Mouse (Mus musculus): ENCODE results near the gene Tspan11. TPM values are rescaled to one million over a fixed set of nuclear protein-coding genes. Genes with fewer than 3 reads are reported as not detected.
A peak's percentile ranks its signal among the peaks of the same experiment; 100 is the strongest.

Tspan11 gene
- polyA plus RNA-seq, 1 experiment from 2014 or later = 64.3 TPM

DNA sequence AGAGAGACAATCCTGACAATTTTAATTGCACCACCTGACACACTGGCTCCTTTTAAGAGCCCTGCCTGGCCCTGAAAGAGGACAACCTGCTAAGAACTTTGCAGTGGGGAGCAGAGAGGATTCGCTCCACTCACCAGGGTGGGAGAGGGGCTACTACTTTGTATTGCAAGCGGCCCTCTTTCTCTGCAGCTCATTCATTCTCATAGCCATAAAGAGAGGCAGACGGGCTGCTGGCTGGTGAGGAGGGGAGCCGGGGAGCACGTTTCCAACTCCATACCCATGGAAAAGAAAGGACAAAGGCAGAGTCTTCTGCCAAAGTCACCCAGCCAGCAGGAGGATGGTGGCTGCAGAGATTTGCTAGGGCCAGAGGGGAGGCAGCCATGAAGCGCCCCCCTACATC is 86.2 kb downstream of the Tspan11 start:
- DNase-seq (ENCODE audit: low spot score) = no peak
- Histone ChIP-seq H3K36me3 (ENCODE audit: insufficient read depth, low read length) (no peaks in the 10 kb centered on the region), H3K4me2 (replicated peaks; ENCODE audit: low read depth, low read length) (no peak overlapping the region), H3K4me1 (ENCODE audit: insufficient read depth, low read depth, low read length) (no peaks in the 10 kb centered on the region), H3K4me3 (ENCODE audit: low read depth, low read length) (no peak overlapping the region), H3K27me3 (replicated peaks; ENCODE audit: insufficient read depth, low read length) (no peaks in the 10 kb centered on the region), H3K9me3 (ENCODE audit: low read length) (no peaks in the 10 kb centered on the region), H3K27ac (ENCODE audit: low read length) (no peak overlapping the region), H3K9ac (replicated peaks; ENCODE audit: low read depth) (no peak overlapping the region)
- no peak for ATAC-seq
- WGBS = 61% methylated on average over 6 of the region's 6 CpGs
- no peak for TF ChIP-seq CTCF (IDR thresholded peaks at IDR 0.05)
- no peak for TF ChIP-seq EP300 (IDR thresholded peaks at IDR 0.05)

DNA sequence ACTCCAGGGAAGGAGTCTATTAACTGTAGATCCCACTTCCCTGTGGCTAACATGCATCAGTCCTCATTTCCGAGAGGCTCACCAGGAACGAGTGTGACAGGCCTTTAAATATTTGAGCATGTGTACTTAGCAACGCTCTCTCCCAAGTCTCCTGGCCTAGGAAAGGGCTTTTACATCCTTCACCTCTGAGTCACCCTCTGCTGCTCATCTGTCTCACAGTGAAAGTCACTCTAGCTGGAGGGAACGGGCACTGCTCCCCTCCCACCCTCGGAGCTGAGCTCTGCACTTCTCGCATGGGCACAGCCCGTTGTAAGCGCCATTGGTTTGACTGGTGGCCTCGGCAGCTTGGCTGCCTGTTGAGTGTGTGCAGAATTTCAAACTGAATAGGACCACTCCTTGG is 86.6 kb downstream of the Tspan11 start:
- Histone ChIP-seq H3K27me3 (replicated peaks; ENCODE audit: insufficient read depth, low read length) (no peaks in the 10 kb centered on the region), H3K9ac (replicated peaks; ENCODE audit: low read depth) (no peak overlapping the region), H3K9me3 (ENCODE audit: low read length) (no peaks in the 10 kb centered on the region), H3K4me2 (replicated peaks; ENCODE audit: low read depth, low read length) (no peak overlapping the region), H3K4me1 (ENCODE audit: insufficient read depth, low read depth, low read length) (no peaks in the 10 kb centered on the region), H3K36me3 (ENCODE audit: insufficient read depth, low read length) (no peaks in the 10 kb centered on the region), H3K27ac (ENCODE audit: low read length) (no peak overlapping the region), H3K4me3 (ENCODE audit: low read depth, low read length) (no peak overlapping the region)
- TF ChIP-seq EP300 (IDR thresholded peaks at IDR 0.05) (0 out of 2 replicates have a peak, but pooled peaks have one; percentile 34), CTCF (IDR thresholded peaks at IDR 0.05) (no peak)
- 52% methylated on average over 9 of the region's 9 CpGs for WGBS
- DNase-seq (ENCODE audit: low spot score) (peak; percentile 78), ATAC-seq (peak; percentile 81)

DNA sequence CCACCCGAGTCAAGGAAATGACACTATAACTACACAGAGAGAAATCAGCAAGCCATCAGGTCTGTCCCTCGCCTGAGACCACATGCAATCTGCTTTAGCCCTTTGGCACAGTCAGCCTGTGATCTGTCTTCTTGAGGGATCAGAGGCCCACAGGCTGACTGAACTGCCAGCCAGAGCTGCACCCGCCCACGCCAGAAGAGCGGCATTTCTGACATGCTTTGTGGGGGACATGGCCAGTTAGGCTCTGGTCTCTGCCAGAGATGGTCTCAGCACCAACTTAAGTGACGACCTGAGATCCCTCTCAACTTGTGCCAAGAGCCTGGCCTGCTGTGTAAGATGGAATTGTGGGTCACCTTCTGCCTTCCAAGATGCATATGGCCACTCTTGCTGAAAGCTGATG is 89.3 kb downstream of the Tspan11 start:
- Histone ChIP-seq H3K27me3 (replicated peaks; ENCODE audit: insufficient read depth, low read length) (no peaks in the 10 kb centered on the region), H3K27ac (ENCODE audit: low read length) (no peak overlapping the region), H3K9me3 (ENCODE audit: low read length) (no peaks in the 10 kb centered on the region), H3K36me3 (ENCODE audit: insufficient read depth, low read length) (no peaks in the 10 kb centered on the region), H3K4me3 (ENCODE audit: low read depth, low read length) (no peak overlapping the region), H3K4me1 (ENCODE audit: insufficient read depth, low read depth, low read length) (peaks cover 3% of the 10 kb centered on the region; the same call in 1 of the 2 replicates), H3K4me2 (replicated peaks; ENCODE audit: low read depth, low read length) (no peak overlapping the region), H3K9ac (replicated peaks; ENCODE audit: low read depth) (no peak overlapping the region)
- TF ChIP-seq CTCF (IDR thresholded peaks at IDR 0.05) (no peak), EP300 (IDR thresholded peaks at IDR 0.05) (no peak)
- no peak for DNase-seq (ENCODE audit: low spot score)
- ATAC-seq = no peak
- WGBS = 84% methylated on average over 6 of the region's 6 CpGs

DNA sequence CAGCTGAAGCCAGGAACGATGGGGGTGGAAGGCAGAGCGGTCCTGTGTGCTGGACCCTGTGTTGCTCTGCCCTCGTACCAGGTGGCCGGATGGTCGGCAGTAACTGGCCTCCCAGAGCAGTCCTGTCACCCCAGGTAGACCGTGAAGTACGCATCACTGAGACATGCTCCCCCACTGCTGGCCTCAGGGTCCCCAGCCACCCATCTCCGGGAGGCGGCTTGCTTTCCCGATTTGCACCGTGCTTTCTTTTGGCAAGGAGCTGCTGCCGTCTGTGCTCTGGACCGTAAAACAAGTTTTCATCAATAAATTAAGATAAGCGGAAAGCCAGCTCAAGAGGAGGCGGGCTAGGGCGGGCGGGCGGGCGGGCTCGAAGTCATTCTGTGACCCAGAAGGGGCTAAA is 91.6 kb downstream of the Tspan11 start:
- Histone ChIP-seq H3K4me3 (ENCODE audit: low read depth, low read length) (no peak overlapping the region), H3K36me3 (ENCODE audit: insufficient read depth, low read length) (no peaks in the 10 kb centered on the region), H3K27me3 (replicated peaks; ENCODE audit: insufficient read depth, low read length) (no peaks in the 10 kb centered on the region), H3K4me1 (ENCODE audit: insufficient read depth, low read depth, low read length) (peaks cover 3% of the 10 kb centered on the region; the same call in 1 of the 2 replicates), H3K4me2 (replicated peaks; ENCODE audit: low read depth, low read length) (no peak overlapping the region), H3K27ac (ENCODE audit: low read length) (no peak overlapping the region), H3K9ac (replicated peaks; ENCODE audit: low read depth) (no peak overlapping the region), H3K9me3 (ENCODE audit: low read length) (no peaks in the 10 kb centered on the region)
- DNase-seq (ENCODE audit: low spot score) (no peak), ATAC-seq (no peak)
- TF ChIP-seq EP300 (IDR thresholded peaks at IDR 0.05) (no peak), CTCF (IDR thresholded peaks at IDR 0.05) (no peak)
- 83% methylated on average over 20 of the region's 20 CpGs for WGBS

DNA sequence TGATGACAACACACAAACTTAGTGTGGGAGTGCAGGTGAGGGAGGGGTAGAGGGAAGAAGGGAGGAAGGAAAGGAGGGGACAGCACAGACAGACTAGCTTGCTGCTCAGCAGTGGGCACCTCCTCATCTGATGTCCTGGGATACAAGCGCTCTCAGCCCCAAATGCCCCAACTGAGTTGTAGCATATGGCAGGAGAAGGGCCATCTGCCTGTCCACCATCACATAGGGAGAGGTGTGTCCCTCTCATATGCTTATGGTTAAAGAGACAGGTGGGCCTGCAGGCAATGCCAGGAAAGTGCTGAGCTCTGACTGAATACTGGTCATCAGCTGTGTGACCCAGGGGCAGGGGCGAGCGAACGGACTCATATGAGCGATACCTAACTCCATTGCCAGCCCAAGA is 92.4 kb downstream of the Tspan11 start:
- H3K4me2 ChIP-seq (replicated peaks; ENCODE audit: low read depth, low read length) = no peak overlapping the region
- no peak overlapping the region for H3K9ac ChIP-seq (replicated peaks; ENCODE audit: low read depth)
- H3K27ac ChIP-seq (ENCODE audit: low read length) = no peak overlapping the region
- 98% methylated on average over 5 of the region's 5 CpGs for WGBS
- DNase-seq (ENCODE audit: low spot score) (no peak), ATAC-seq (no peak)
- no peak overlapping the region for H3K4me3 ChIP-seq (ENCODE audit: low read depth, low read length)
- peaks cover 3% of the 10 kb centered on the region; the same call in 1 of the 2 replicates for H3K4me1 ChIP-seq (ENCODE audit: insufficient read depth, low read depth, low read length)
- no peaks in the 10 kb centered on the region for H3K27me3 ChIP-seq (replicated peaks; ENCODE audit: insufficient read depth, low read length)
- H3K9me3 ChIP-seq (ENCODE audit: low read length) = no peaks in the 10 kb centered on the region
- TF ChIP-seq CTCF (IDR thresholded peaks at IDR 0.05) (no peak), EP300 (IDR thresholded peaks at IDR 0.05) (no peak)
- no peaks in the 10 kb centered on the region for H3K36me3 ChIP-seq (ENCODE audit: insufficient read depth, low read length)

DNA sequence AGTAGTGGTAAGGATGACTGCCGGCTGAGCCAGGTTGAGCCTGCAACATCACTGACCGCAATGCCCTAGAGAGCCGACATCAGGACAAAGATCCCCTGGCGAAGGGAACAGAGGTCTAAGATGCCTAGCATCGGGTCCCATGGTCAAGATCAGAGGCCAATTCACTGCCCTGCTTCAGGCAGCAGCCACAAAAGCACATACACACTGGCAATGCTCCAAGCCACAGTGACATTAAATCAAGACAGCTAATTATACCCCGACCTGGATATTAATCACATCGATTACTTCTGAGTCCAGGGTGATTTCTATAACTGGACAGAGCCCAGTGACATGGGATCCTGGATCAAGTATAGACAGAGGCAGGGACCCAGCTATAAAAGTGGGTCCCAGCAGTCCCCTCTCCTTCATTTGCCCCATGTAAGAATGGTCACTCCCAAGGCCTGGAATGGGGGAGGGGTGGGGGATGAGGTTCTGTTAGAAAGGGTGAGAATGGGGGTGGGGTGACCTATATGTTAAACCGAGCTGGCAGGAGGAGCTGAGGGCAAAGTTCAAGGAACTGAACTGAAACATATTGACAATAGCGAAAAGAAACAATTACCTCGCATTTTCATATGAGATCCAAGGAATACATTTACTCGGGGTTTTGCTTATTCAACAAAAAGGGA is 93.1 kb downstream of the Tspan11 start:
- no peak overlapping the region for H3K9ac ChIP-seq (replicated peaks; ENCODE audit: low read depth)
- DNase-seq (ENCODE audit: low spot score) (no peak), ATAC-seq (no peak)
- H3K4me2 ChIP-seq (replicated peaks; ENCODE audit: low read depth, low read length) = no peak overlapping the region
- no peak overlapping the region for H3K4me3 ChIP-seq (ENCODE audit: low read depth, low read length)
- 66% methylated on average over 11 of the region's 11 CpGs for WGBS
- no peaks in the 10 kb centered on the region for H3K36me3 ChIP-seq (ENCODE audit: insufficient read depth, low read length)
- H3K27me3 ChIP-seq (replicated peaks; ENCODE audit: insufficient read depth, low read length) = no peaks in the 10 kb centered on the region
- no peak for TF ChIP-seq EP300 (IDR thresholded peaks at IDR 0.05)
- TF ChIP-seq CTCF (IDR thresholded peaks at IDR 0.05) = no peak
- H3K27ac ChIP-seq (ENCODE audit: low read length) = no peak overlapping the region
- H3K9me3 ChIP-seq (ENCODE audit: low read length) = no peaks in the 10 kb centered on the region
- peaks cover 3% of the 10 kb centered on the region; the same call in 1 of the 2 replicates for H3K4me1 ChIP-seq (ENCODE audit: insufficient read depth, low read depth, low read length)

All from lung, postnatal 0 days (tissue).